Mouse (Mus musculus): ENCODE measurements around the gene Gdpgp1. TPM values are rescaled to one million over a fixed set of nuclear protein-coding genes. Genes with fewer than 3 reads are reported as not detected.
A peak's percentile ranks its signal among the peaks of the same experiment; 100 is the strongest.

Gene Gdpgp1
- polyA plus RNA-seq, 1 experiment, result 4.3 TPM

DNA sequence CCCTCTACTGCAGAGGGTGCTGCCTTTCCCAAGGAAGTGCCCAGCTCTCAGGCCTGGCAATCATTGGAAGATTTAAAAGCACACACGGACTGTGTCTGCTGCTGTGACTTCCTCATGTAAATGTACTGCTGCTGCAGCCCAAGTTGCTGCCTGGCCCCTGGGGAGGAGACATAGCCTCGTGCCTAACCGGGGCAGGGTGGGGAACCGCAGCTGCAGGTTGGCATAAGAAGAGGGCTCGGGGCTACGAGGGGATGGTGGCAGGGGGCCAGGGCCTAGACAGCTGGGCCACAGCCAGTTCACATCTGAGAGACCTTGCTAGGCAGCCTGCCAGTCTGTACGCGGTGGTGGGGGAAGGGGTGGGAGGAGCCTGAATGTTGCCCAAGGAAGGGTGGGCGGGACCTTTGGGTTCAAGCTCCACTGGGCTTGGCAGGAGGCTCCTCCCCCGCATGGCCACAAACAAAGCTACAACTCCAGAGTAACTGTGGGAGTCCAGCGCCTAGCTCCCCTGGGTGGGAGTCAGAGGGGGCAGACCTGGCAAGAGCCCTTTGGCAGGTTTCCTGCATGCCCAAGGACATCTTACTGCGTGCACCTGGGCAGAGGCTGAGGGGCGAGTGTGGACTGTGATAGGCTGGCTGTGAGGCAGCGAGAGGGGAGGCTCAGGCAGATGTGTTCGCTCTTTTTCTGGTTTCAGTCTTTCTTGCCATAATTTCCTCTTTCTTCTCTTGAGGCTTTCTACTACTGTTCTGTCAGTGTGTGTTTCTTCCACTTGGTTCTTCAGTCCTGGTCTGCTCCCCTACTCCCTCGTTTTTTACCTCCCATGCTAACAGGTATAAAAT, 40.2 kb upstream of the Gdpgp1 start:
- Histone ChIP-seq H3K4me3 (ENCODE audit: low read depth, low read length) (peak overlapping the region; percentile 65), H3K27me3 (ENCODE audit: control insufficient read depth, insufficient read depth, low read length, poor library complexity, severe bottlenecking) (no peaks in the 10 kb centered on the region), H3K9me3 (replicated peaks; ENCODE audit: control insufficient read depth, insufficient read depth, low read length, poor library complexity, severe bottlenecking) (no peaks in the 10 kb centered on the region), H3K4me1 (ENCODE audit: control insufficient read depth, insufficient read depth, low read length) (peaks cover 8% of the 10 kb centered on the region), H3K36me3 (ENCODE audit: control insufficient read depth, insufficient read depth, low read length, poor library complexity, severe bottlenecking) (no peaks in the 10 kb centered on the region), H3K27ac (ENCODE audit: insufficient read depth, low read length) (peak overlapping the region; percentile 81), H3K9ac (ENCODE audit: low read depth, poor library complexity, severe bottlenecking) (peak overlapping the region; percentile 31; the same call in 1 of the 2 replicates)
- TF ChIP-seq EP300 (IDR thresholded peaks at IDR 0.05; ENCODE audit: insufficient read depth, low read depth, low read length), result peak; percentile 46; the same call in 1 of the 2 replicates
- no peak for TF ChIP-seq POLR2A (IDR thresholded peaks at IDR 0.05; ENCODE audit: insufficient read depth, low read length)
- TF ChIP-seq CTCF (IDR thresholded peaks at IDR 0.05; ENCODE audit: low read depth, low read length), result no peak

DNA sequence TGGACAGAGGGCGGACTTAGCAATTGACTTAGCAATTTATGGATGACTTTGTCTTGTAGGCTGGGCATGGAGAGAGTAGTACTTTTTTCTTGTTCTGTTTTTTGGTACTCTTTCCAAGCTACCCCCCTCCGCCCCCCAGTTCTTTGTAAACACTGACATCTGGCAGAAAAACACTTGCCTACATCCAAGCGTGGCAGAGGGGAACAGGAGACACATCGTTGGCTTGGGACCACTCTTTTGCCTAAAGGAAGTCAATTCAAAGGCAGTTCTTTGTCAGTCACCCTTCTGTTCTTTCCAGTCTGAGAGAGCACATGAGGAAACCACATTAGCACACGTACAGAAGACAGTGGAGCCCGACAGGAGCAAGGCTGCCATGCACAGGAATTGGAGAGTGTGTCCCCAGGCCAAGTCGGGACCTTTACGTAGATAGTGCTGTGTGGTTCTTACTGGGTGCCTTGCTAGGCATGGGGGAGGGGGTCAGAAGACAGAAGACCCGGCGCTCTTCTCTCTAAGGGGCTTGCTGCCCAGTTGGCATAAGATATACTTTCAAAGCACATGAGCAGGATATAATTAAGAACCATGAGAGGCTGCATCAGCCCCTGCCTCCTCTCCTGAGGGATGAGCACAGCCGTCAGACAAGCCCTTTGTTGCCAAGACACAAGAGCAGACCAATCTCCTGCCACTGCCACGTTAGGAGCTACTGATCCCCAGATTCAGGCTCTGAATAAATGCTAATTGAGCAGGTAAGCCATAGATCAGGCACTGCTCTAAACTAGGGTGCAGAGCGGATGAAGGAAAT, 38.5 kb upstream of the Gdpgp1 start:
- TF ChIP-seq CTCF (IDR thresholded peaks at IDR 0.05; ENCODE audit: low read depth, low read length) (no peak), EP300 (IDR thresholded peaks at IDR 0.05; ENCODE audit: insufficient read depth, low read depth, low read length) (0 out of 2 replicates have a peak, but pooled peaks have one; percentile 42), POLR2A (IDR thresholded peaks at IDR 0.05; ENCODE audit: insufficient read depth, low read length) (no peak)
- Histone ChIP-seq H3K9ac (ENCODE audit: low read depth, poor library complexity, severe bottlenecking) (no peak overlapping the region; the same call in 1 of the 2 replicates), H3K4me3 (ENCODE audit: low read depth, low read length) (no peak overlapping the region), H3K36me3 (ENCODE audit: control insufficient read depth, insufficient read depth, low read length, poor library complexity, severe bottlenecking) (no peaks in the 10 kb centered on the region), H3K9me3 (replicated peaks; ENCODE audit: control insufficient read depth, insufficient read depth, low read length, poor library complexity, severe bottlenecking) (no peaks in the 10 kb centered on the region), H3K27me3 (ENCODE audit: control insufficient read depth, insufficient read depth, low read length, poor library complexity, severe bottlenecking) (no peaks in the 10 kb centered on the region), H3K27ac (ENCODE audit: insufficient read depth, low read length) (peak overlapping the region; percentile 58), H3K4me1 (ENCODE audit: control insufficient read depth, insufficient read depth, low read length) (peaks cover 8% of the 10 kb centered on the region)

DNA sequence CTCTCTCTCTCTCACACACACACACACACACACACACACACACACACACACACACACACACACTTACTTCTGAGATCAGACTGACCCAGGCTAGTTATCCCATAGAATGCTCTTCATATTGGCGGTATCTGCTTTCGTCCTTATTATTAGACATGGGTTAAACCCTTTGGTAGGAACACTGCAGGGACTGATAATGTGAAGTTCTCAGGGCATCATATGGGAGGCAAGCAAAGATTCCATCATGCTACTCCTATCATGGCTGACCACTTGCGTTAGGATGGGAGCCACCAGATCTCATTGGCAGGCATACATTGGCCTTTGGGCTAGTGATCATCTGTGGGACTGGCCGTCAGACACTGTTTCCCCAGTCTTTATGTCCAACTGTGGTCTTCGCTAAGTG, 37.5 kb upstream of the Gdpgp1 start:
- H3K9ac ChIP-seq (ENCODE audit: low read depth, poor library complexity, severe bottlenecking), result no peak overlapping the region
- no peak overlapping the region for H3K4me3 ChIP-seq (ENCODE audit: low read depth, low read length)
- no peak for TF ChIP-seq EP300 (IDR thresholded peaks at IDR 0.05; ENCODE audit: insufficient read depth, low read depth, low read length)
- TF ChIP-seq POLR2A (IDR thresholded peaks at IDR 0.05; ENCODE audit: insufficient read depth, low read length), result no peak
- TF ChIP-seq CTCF (IDR thresholded peaks at IDR 0.05; ENCODE audit: low read depth, low read length), result no peak

DNA sequence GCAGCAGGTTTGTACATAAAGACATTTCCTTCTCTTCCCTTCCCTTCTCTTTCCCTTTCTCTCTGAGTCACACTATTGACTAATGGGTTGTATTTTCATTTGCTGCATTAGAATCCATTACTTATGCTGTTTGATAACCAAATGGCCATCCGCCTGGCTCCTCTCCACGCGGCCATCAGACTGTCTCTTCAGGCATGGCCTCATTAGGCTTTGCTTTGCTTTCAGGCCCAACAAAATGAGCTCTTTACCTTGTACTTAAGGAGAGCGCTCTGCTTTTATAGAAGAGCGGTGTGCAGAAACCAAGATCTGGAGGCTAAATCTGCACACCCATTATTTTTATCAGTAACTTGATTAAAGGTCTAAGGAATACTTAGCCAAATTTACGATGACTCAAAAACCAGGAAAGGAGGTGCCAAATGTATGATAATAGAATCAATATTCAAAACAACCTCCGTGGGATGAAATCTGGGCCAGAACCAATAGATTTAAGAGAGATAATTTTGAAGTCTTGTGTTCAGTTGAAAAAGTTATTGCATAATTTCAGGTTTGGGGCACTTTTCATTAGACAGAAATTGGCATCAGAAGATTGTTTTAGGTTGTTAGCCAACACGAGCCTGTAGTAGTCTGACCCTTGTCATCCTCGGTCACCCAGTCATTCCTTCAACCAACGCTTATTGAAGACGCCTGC, 36.9 kb upstream of the Gdpgp1 start:
- Histone ChIP-seq H3K36me3 (ENCODE audit: control insufficient read depth, insufficient read depth, low read length, poor library complexity, severe bottlenecking) (no peaks in the 10 kb centered on the region), H3K27me3 (ENCODE audit: control insufficient read depth, insufficient read depth, low read length, poor library complexity, severe bottlenecking) (no peaks in the 10 kb centered on the region), H3K9me3 (replicated peaks; ENCODE audit: control insufficient read depth, insufficient read depth, low read length, poor library complexity, severe bottlenecking) (no peaks in the 10 kb centered on the region), H3K9ac (ENCODE audit: low read depth, poor library complexity, severe bottlenecking) (no peak overlapping the region), H3K4me3 (ENCODE audit: low read depth, low read length) (no peak overlapping the region), H3K27ac (ENCODE audit: insufficient read depth, low read length) (no peak overlapping the region), H3K4me1 (ENCODE audit: control insufficient read depth, insufficient read depth, low read length) (peaks cover 7% of the 10 kb centered on the region)
- TF ChIP-seq EP300 (IDR thresholded peaks at IDR 0.05; ENCODE audit: insufficient read depth, low read depth, low read length) (no peak), CTCF (IDR thresholded peaks at IDR 0.05; ENCODE audit: low read depth, low read length) (no peak), POLR2A (IDR thresholded peaks at IDR 0.05; ENCODE audit: insufficient read depth, low read length) (no peak)

More for the DNA sequence above, 37.5 kb upstream of the Gdpgp1 start:
- Histone ChIP-seq H3K27me3 (ENCODE audit: control insufficient read depth, insufficient read depth, low read length, poor library complexity, severe bottlenecking) (no peaks in the 10 kb centered on the region), H3K36me3 (ENCODE audit: control insufficient read depth, insufficient read depth, low read length, poor library complexity, severe bottlenecking) (no peaks in the 10 kb centered on the region), H3K4me1 (ENCODE audit: control insufficient read depth, insufficient read depth, low read length) (peaks cover 9% of the 10 kb centered on the region), H3K9me3 (replicated peaks; ENCODE audit: control insufficient read depth, insufficient read depth, low read length, poor library complexity, severe bottlenecking) (no peaks in the 10 kb centered on the region), H3K27ac (ENCODE audit: insufficient read depth, low read length) (no peak overlapping the region; the same call in 1 of the 2 replicates)

DNA sequence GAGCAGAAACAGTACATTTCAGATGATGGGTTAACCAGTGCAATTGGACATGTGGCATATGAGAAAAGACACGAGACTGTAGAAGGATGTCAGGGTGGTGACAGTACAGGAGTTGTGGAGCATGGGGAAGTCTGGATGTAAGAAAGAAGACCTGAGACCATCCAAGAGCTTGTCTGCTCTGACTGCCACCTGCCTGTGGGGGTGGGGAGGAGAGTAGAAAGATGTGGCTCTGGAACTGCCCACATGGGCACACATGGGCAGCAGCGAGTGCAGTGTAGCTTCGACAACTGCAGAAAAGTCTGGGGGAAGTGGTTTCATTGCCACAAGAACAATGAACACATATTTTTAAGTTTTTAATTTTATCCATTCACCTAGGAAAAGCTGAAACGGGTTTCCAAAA, 35.3 kb upstream of the Gdpgp1 start:
- Histone ChIP-seq H3K27me3 (ENCODE audit: control insufficient read depth, insufficient read depth, low read length, poor library complexity, severe bottlenecking) (no peaks in the 10 kb centered on the region), H3K9ac (ENCODE audit: low read depth, poor library complexity, severe bottlenecking) (peak overlapping the region; percentile 74), H3K4me1 (ENCODE audit: control insufficient read depth, insufficient read depth, low read length) (peaks cover 5% of the 10 kb centered on the region), H3K4me3 (ENCODE audit: low read depth, low read length) (peak overlapping the region; percentile 30), H3K9me3 (replicated peaks; ENCODE audit: control insufficient read depth, insufficient read depth, low read length, poor library complexity, severe bottlenecking) (no peaks in the 10 kb centered on the region), H3K27ac (ENCODE audit: insufficient read depth, low read length) (peak overlapping the region; percentile 83), H3K36me3 (ENCODE audit: control insufficient read depth, insufficient read depth, low read length, poor library complexity, severe bottlenecking) (peaks cover 9% of the 10 kb centered on the region; the same call in 1 of the 2 replicates)
- TF ChIP-seq CTCF (IDR thresholded peaks at IDR 0.05; ENCODE audit: low read depth, low read length) (no peak), POLR2A (IDR thresholded peaks at IDR 0.05; ENCODE audit: insufficient read depth, low read length) (no peak), EP300 (IDR thresholded peaks at IDR 0.05; ENCODE audit: insufficient read depth, low read depth, low read length) (no peak)
